Mouse (Mus musculus): ENCODE data around the gene Tmem87a. TPM values are rescaled to one million over a fixed set of nuclear protein-coding genes. Genes with fewer than 3 reads are reported as not detected.

Gene Tmem87a
- polyA plus RNA-seq, 1 experiment from 2014 or later, result 11.1 TPM

Other genes starting within 250 kb of the Tmem87a start
- 60.6 and 97.0 TPM in 2 replicates for gene Ehd4, start 249.5 kb downstream of the Tmem87a start, polyA plus RNA-seq (2015; fragmentation: Nextera tagmentation; extraction: Ambion mirVana)
- gene Pla2g4e, start 158.8 kb downstream of the Tmem87a start, polyA plus RNA-seq (2015; fragmentation: Nextera tagmentation; extraction: Ambion mirVana), result 8.0 and 8.6 TPM in 2 replicates
- 0.45 and 0.48 TPM in 2 replicates for gene Pla2g4d, start 114.9 kb downstream of the Tmem87a start, polyA plus RNA-seq (2015; fragmentation: Nextera tagmentation; extraction: Ambion mirVana)
- 21.2 and 23.9 TPM in 2 replicates for gene Pla2g4f, start 89.9 kb downstream of the Tmem87a start, polyA plus RNA-seq (2015; fragmentation: Nextera tagmentation; extraction: Ambion mirVana)
- gene Vps39, start 51.0 kb downstream of the Tmem87a start, polyA plus RNA-seq (2015; fragmentation: Nextera tagmentation; extraction: Ambion mirVana), result 22.5 and 25.0 TPM in 2 replicates
- 7.8 and 9.9 TPM in 2 replicates for gene Ganc, start 217 bp downstream of the Tmem87a start, polyA plus RNA-seq (2015; fragmentation: Nextera tagmentation; extraction: Ambion mirVana)
- 1.5 and 4.7 TPM in 2 replicates for gene Capn3, start 51.9 kb upstream of the Tmem87a start, polyA plus RNA-seq (2015; fragmentation: Nextera tagmentation; extraction: Ambion mirVana)
- 47.7 and 49.1 TPM in 2 replicates for gene Zfp106, start 159.7 kb upstream of the Tmem87a start, polyA plus RNA-seq (2015; fragmentation: Nextera tagmentation; extraction: Ambion mirVana)
- gene Snap23, start 163.6 kb upstream of the Tmem87a start, polyA plus RNA-seq (2015; fragmentation: Nextera tagmentation; extraction: Ambion mirVana), result 56.0 and 59.7 TPM in 2 replicates
- gene Haus2, start 205.3 kb upstream of the Tmem87a start, polyA plus RNA-seq (2015; fragmentation: Nextera tagmentation; extraction: Ambion mirVana), result 21.8 and 23.2 TPM in 2 replicates
- gene Lrrc57, start 205.4 kb upstream of the Tmem87a start, polyA plus RNA-seq (2015; fragmentation: Nextera tagmentation; extraction: Ambion mirVana), result 24.4 and 25.4 TPM in 2 replicates
- gene Stard9, start 225.0 kb upstream of the Tmem87a start, polyA plus RNA-seq (2015; fragmentation: Nextera tagmentation; extraction: Ambion mirVana), result 6.1 and 7.5 TPM in 2 replicates

All from limb, embryonic 15.5 days (tissue).